Mouse (Mus musculus) forebrain, embryonic 14.5 days (tissue): ENCODE results near the gene Pola1. TPM values are rescaled to one million over a fixed set of nuclear protein-coding genes. Genes with fewer than 3 reads are reported as not detected.
"Not testable (repeated sequence)": the region's sequence is repeated elsewhere in the genome, so short reads cannot be mapped to it uniquely, and the experiment has no call there.

Experiments used
- ATAC-seq: fragments of 200-750 bp; cut with Nextera tagmentation; 2 replicates; pipeline ENCODE4 v1.8.0; 2017; ENCODE audit warnings: mild to moderate bottlenecking, moderate library complexity
- DNase-seq: peaks from one replicate; pipeline ENCODE4 v3.0.0-alpha.2; 2015; ENCODE audit warnings: low spot score
- H3K27ac ChIP-seq: fragments of 300-500 bp; sonication (generic); 2 replicates; pipeline ENCODE4 v1.5.1; 2014; ENCODE audit warnings: low read depth, mild to moderate bottlenecking, control low read depth, low read length, moderate library complexity
- H3K27me3 ChIP-seq: fragments of 300-500 bp; sonication (generic); replicated peaks from 2 replicates; pipeline ENCODE4 v1.6.1; 2014; ENCODE audit warnings: low read length, control low read depth, mixed read lengths; ENCODE audit not compliant: control insufficient read depth, insufficient read depth
- H3K36me3 ChIP-seq: fragments of 300-500 bp; sonication (generic); 2 replicates; pipeline ENCODE4 v1.6.1; 2014; ENCODE audit warnings: low read length, control low read depth; ENCODE audit not compliant: control insufficient read depth, insufficient read depth
- H3K4me1 ChIP-seq: fragments of 300-500 bp; sonication (generic); 2 replicates; pipeline ENCODE4 v1.6.1; 2014; ENCODE audit warnings: antibody characterized with exemption, low read length, control low read depth; ENCODE audit not compliant: control insufficient read depth, insufficient read depth
- H3K4me2 ChIP-seq: fragments of 300-500 bp; sonication (generic); 2 replicates; pipeline ENCODE4 v1.6.1; 2014; ENCODE audit warnings: mild to moderate bottlenecking, control low read depth, low read length
- H3K4me3 ChIP-seq: fragments of 300-500 bp; sonication (generic); 2 replicates; pipeline ENCODE4 v1.5.1; 2014; ENCODE audit warnings: low read depth, low read length, control low read depth
- H3K9ac ChIP-seq: fragments of 300-500 bp; sonication (generic); 2 replicates; pipeline ENCODE4 v1.6.1; 2014; ENCODE audit warnings: mild to moderate bottlenecking, low read length, control low read depth, moderate library complexity
- H3K9me3 ChIP-seq: fragments of 300-500 bp; sonication (generic); replicated peaks from 2 replicates; pipeline ENCODE4 v1.6.1; 2016; ENCODE audit warnings: low read length, control low read depth, mixed read lengths; ENCODE audit not compliant: control insufficient read depth
- WGBS: fragments of 180-500 bp; shearing (Covaris S2); extraction: QIAGEN DNeasy Blood & Tissue Kit; methylation state at CpG from one replicate; pipeline ENCODE4 v1.1.7; 2014; 5-methylcytosine and 5-hydroxymethylcytosine counted together
- polyA plus RNA-seq: library from polyadenylated mRNA; unstranded; fragments of >200 nt; fragmentation: Nextera tagmentation; extraction: Ambion mirVana; gene quantifications from 2 replicates; pipeline ENCODE4 v1.2.1, GENCODE M21; 2014

Gene Pola1
- polyA plus RNA-seq, 1 experiment from 2014 or later = 8.1 TPM

GRCm38 (mm10) chrX:93539779-93540178 is 92.2 kb downstream of the Pola1 start:
- Histone ChIP-seq H3K36me3 (no peaks in the 10 kb centered on the region), H3K9me3 (no peaks in the 10 kb centered on the region), H3K9ac (no peak overlapping the region), H3K27me3 (no peaks in the 10 kb centered on the region), H3K4me3 (no peak overlapping the region), H3K27ac (no peak overlapping the region), H3K4me1 (no peaks in the 10 kb centered on the region), H3K4me2 (no peak overlapping the region)
- ATAC-seq (no peak), DNase-seq (peak; percentile 13)
- WGBS = 57% methylated on average over 2 of the region's 2 CpGs

- DNase-seq (peak; percentile 38), ATAC-seq (peak; percentile 54; the same call in 1 of the 2 replicates)
- Histone ChIP-seq H3K9ac (no peak overlapping the region), H3K4me2 (no peak overlapping the region), H3K36me3 (no peaks in the 10 kb centered on the region), H3K9me3 (no peaks in the 10 kb centered on the region), H3K4me3 (no peak overlapping the region), H3K4me1 (no peaks in the 10 kb centered on the region), H3K27ac (no peak overlapping the region), H3K27me3 (no peaks in the 10 kb centered on the region)
- WGBS = 55% methylated on average over 2 of the region's 2 CpGs
Measured at GRCm38 (mm10) chrX:93502865-93503353, 129.0 kb downstream of the Pola1 start.

GRCm38 (mm10) chrX:93497597-93497996 is 134.4 kb downstream of the Pola1 start:
- Histone ChIP-seq H3K36me3 (no peaks in the 10 kb centered on the region), H3K4me2 (no peak overlapping the region), H3K4me1 (no peaks in the 10 kb centered on the region), H3K27me3 (no peaks in the 10 kb centered on the region), H3K9ac (no peak overlapping the region), H3K9me3 (no peaks in the 10 kb centered on the region), H3K27ac (no peak overlapping the region), H3K4me3 (no peak overlapping the region)
- 69% methylated on average over 6 of the region's 6 CpGs for WGBS
- ATAC-seq = 0 out of 2 replicates have a peak, but pooled peaks have one; percentile 46
- peak; percentile 46 for DNase-seq

- Histone ChIP-seq H3K9ac (no peak overlapping the region), H3K4me1 (no peaks in the 10 kb centered on the region), H3K9me3 (no peaks in the 10 kb centered on the region), H3K27ac (no peak overlapping the region), H3K36me3 (no peaks in the 10 kb centered on the region), H3K27me3 (no peaks in the 10 kb centered on the region), H3K4me3 (no peak overlapping the region), H3K4me2 (no peak overlapping the region)
- 23% methylated on average over 1 of the region's 1 CpGs for WGBS
- peak; percentile 32; the same call in 1 of the 2 replicates for ATAC-seq
- peak; percentile 49 for DNase-seq
Measured at GRCm38 (mm10) chrX:93465711-93466110, 166.2 kb downstream of the Pola1 start.

- H3K27ac ChIP-seq = no peak overlapping the region
- no peak overlapping the region for H3K9ac ChIP-seq
- no peak overlapping the region for H3K4me3 ChIP-seq
- 36% methylated on average over 6 of the region's 6 CpGs for WGBS
- H3K27me3 ChIP-seq = no peaks in the 10 kb centered on the region
- peak; percentile 53 for DNase-seq
- H3K4me2 ChIP-seq = no peak overlapping the region; the same call in 1 of the 2 replicates
- no peaks in the 10 kb centered on the region; the same call in 1 of the 2 replicates for H3K4me1 ChIP-seq
- H3K9me3 ChIP-seq = no peaks in the 10 kb centered on the region
- ATAC-seq = peak; percentile 86
- H3K36me3 ChIP-seq = no peaks in the 10 kb centered on the region
Measured at GRCm38 (mm10) chrX:93429738-93430260, 202.2 kb downstream of the Pola1 start.

- DNase-seq = peak; percentile 76
- H3K27ac ChIP-seq = no peak overlapping the region
- 35% methylated on average over 9 of the region's 9 CpGs for WGBS
Measured at GRCm38 (mm10) chrX:93428956-93429737, 202.8 kb downstream of the Pola1 start.

GRCm38 (mm10) chrX:93400871-93401270 is 231.1 kb downstream of the Pola1 start:
- H3K27me3 ChIP-seq, H3K4me2 ChIP-seq, H3K9me3 ChIP-seq, H3K4me1 ChIP-seq, H3K36me3 ChIP-seq, ATAC-seq, H3K9ac ChIP-seq, DNase-seq, H3K4me3 ChIP-seq, H3K27ac ChIP-seq: not testable (repeated sequence)

More at GRCm38 (mm10) chrX:93428956-93429737, 202.8 kb downstream of the Pola1 start:
- no peaks in the 10 kb centered on the region for H3K27me3 ChIP-seq
- H3K9ac ChIP-seq = no peak overlapping the region
- H3K4me2 ChIP-seq = peak overlapping the region; percentile 20; the same call in 1 of the 2 replicates
- no peaks in the 10 kb centered on the region for H3K9me3 ChIP-seq
- H3K36me3 ChIP-seq = no peaks in the 10 kb centered on the region
- ATAC-seq = peak; percentile 88
- no peaks in the 10 kb centered on the region; the same call in 1 of the 2 replicates for H3K4me1 ChIP-seq
- H3K4me3 ChIP-seq = no peak overlapping the region

GRCm38 (mm10) chrX:93397089-93397488 is 234.9 kb downstream of the Pola1 start:
- no peaks in the 10 kb centered on the region for H3K9me3 ChIP-seq
- 79% methylated on average over 3 of the region's 3 CpGs for WGBS
- H3K4me1 ChIP-seq = no peaks in the 10 kb centered on the region
- no peaks in the 10 kb centered on the region for H3K36me3 ChIP-seq
- no peak overlapping the region for H3K4me3 ChIP-seq
- ATAC-seq (no peak), DNase-seq (no peak)
- H3K4me2 ChIP-seq = no peak overlapping the region
- no peak overlapping the region for H3K27ac ChIP-seq
- no peak overlapping the region for H3K9ac ChIP-seq
- H3K27me3 ChIP-seq = no peaks in the 10 kb centered on the region
